Mouse (Mus musculus): ENCODE results near the gene D17Wsu92e.

GRCm38 (mm10) chr17:27851076-27851475, 30.6 kb upstream of the D17Wsu92e start:
- TF ChIP-seq MAFK (IDR thresholded peaks at IDR 0.05; ENCODE audit: insufficient read depth, low read depth, low read length), result no peak
- no peak for TF ChIP-seq ZNF384 (IDR thresholded peaks at IDR 0.05; ENCODE audit: low read depth, low read length)
- no peak for TF ChIP-seq ZC3H11A (IDR thresholded peaks at IDR 0.05; ENCODE audit: borderline replicate concordance, low read depth, low read length)
- no peak for TF ChIP-seq HCFC1 (IDR thresholded peaks at IDR 0.05; ENCODE audit: borderline replicate concordance, insufficient read depth, low read length)

All from ES-E14 (cell line).